Mouse (Mus musculus) kidney, adult 2 months (tissue): ENCODE data around the gene Prr18. TPM values are rescaled to one million over a fixed set of nuclear protein-coding genes. Genes with fewer than 3 reads are reported as not detected.

ENCODE experiments used
- DNase-seq: peaks from one replicate; pipeline ENCODE4 v3.0.0; 2021
- H3K27ac ChIP-seq: fragments of 200-500 bp; 2 replicates; pipeline ENCODE4 v1.5.1; 2012; ENCODE audit warnings: low read depth, low read length, control low read depth, inconsistent platforms; ENCODE audit not compliant: insufficient read depth
- H3K27me3 ChIP-seq: fragments of 200-500 bp; replicated peaks from 2 replicates; pipeline ENCODE4 v1.6.1; 2012; ENCODE audit warnings: mild to moderate bottlenecking, moderate library complexity, low read length, inconsistent platforms; ENCODE audit not compliant: control insufficient read depth, insufficient read depth
- H3K36me3 ChIP-seq: fragments of 200-500 bp; 2 replicates; pipeline ENCODE4 v1.6.1; 2012; ENCODE audit warnings: mild to moderate bottlenecking, moderate library complexity, low read length, inconsistent platforms; ENCODE audit not compliant: control insufficient read depth, insufficient read depth
- H3K4me1 ChIP-seq: fragments of 200-500 bp; 2 replicates; pipeline ENCODE4 v1.6.1; 2011; ENCODE audit warnings: low read length; ENCODE audit not compliant: control insufficient read depth, insufficient read depth
- H3K4me3 ChIP-seq: fragments of 200-500 bp; 2 replicates; pipeline ENCODE4 v1.5.1; 2011; ENCODE audit warnings: mild to moderate bottlenecking, low read depth, low read length, control low read depth; ENCODE audit not compliant: insufficient read depth
- CTCF ChIP-seq: fragments of 200-500 bp; conservative IDR thresholded peaks from 2 replicates; pipeline ENCODE4 v1.5.1; 2011; ENCODE audit warnings: low read depth, mild to moderate bottlenecking, control low read depth, low read length, moderate library complexity, mixed read lengths; ENCODE audit not compliant: insufficient read depth, insufficient read length
- POLR2A ChIP-seq: fragments of 200-500 bp; IDR thresholded peaks from one replicate; pipeline ENCODE4 v1.6.1; 2011; ENCODE audit warnings: low read depth, low read length, control low read depth
- WGBS: fragments of 180-500 bp; shearing (Covaris S2); methylation state at CpG from one replicate; pipeline ENCODE4 v1.1.7; 2018; 5-methylcytosine and 5-hydroxymethylcytosine counted together
- polyA plus RNA-seq: library from polyadenylated mRNA; depleted of rRNA; stranded (reverse); fragments of >200 nt; gene quantifications from 2 replicates; pipeline ENCODE4 v1.2.3, GENCODE M21; 2012

The Prr18 gene
- polyA plus RNA-seq, 1 experiment, result 0.05 TPM

DNA sequence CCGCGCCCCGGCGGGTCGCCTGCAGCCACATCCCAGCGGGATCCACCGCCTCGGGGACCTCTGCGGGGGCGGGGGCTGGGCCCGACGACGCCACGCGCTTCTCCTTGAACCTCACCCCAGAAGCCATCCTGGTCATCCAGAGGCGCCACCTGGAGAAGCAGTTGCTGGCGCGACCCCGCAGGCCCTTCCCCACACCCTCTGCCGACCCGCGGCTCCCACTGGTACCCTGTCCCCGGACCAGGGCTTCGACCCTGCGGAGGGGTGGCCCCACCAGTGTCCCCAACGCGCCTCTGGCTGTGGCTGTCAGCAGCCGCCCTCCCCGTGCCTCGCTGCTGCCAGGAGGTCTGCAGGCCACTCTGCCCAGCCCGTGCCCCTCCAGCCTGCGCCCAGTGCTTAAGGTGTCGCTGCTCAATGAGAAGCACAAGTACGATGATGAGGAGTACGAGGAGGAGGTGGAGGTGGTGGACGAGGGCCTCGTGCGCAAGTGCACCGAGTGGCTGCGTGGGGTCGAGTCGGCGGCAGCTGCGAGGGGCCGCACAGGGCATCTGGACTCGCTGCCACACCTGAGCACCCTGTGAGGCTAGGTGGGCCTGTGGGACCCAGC is 4.2 kb downstream of the Prr18 start:
- no peak for DNase-seq
- no peak for TF ChIP-seq CTCF
- no peak for TF ChIP-seq POLR2A
- Histone ChIP-seq H3K4me3 (peak overlapping the region; percentile 13), H3K27ac (no peak overlapping the region), H3K4me1 (no peaks in the 10 kb centered on the region), H3K36me3 (no peaks in the 10 kb centered on the region), H3K27me3 (peaks cover 4% of the 10 kb centered on the region; the same call in 1 of the 2 replicates)
- WGBS, result 20% methylated on average over 41 of the region's 46 CpGs

DNA sequence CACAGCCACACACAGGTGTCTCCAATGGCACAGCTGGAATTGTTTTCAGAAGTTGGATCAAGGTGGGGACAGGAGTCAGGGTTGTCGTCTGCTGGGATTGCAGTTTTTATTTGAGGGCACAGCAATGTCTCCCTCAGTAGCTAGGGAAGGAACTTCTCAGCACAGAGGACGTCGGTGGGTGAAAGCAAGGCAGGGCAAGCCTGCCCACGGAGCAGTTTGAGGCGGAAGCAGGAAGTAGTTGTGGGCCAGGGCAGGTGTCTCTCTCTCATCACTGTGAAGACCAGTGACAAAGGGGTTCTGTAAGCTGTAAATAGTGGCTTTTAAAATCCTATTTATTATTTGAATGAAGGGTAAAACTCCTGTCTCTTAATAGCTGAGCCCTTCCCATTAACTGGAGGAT is 5.4 kb downstream of the Prr18 start:
- no peak for DNase-seq
- Histone ChIP-seq H3K27ac (no peak overlapping the region), H3K27me3 (peaks cover 4% of the 10 kb centered on the region; the same call in 1 of the 2 replicates), H3K4me3 (no peak overlapping the region), H3K4me1 (no peaks in the 10 kb centered on the region), H3K36me3 (no peaks in the 10 kb centered on the region)
- WGBS, result 53% methylated on average over 5 of the region's 5 CpGs
- TF ChIP-seq POLR2A (no peak), CTCF (no peak)

DNA sequence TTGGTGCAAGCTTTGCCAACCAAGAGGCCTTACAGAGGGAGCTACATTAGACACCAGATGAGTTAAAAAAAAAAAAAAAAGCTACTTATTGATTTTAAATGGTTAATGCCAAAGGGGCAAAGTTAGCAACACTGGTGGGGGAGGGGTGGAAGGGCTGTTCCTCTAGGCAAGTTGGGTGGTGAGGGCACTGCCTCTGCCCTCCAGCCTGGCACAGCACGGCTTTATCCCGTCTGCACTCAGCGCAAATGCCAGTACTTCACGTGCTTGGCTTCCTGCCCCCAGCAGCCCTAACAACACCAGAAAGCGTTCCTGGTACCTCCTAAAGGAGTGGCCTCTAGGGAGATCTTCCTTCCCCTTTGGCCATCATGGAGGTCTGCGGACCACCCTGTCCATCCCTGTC is 6.2 kb downstream of the Prr18 start:
- DNase-seq, result peak; percentile 76

GRCm38 (mm10) chr17:8347765-8348285 is 10.6 kb downstream of the Prr18 start:
- no peaks in the 10 kb centered on the region for H3K36me3 ChIP-seq
- DNase-seq, result peak; percentile 12
- no peaks in the 10 kb centered on the region for H3K27me3 ChIP-seq
- H3K4me1 ChIP-seq, result no peaks in the 10 kb centered on the region
- H3K4me3 ChIP-seq, result no peak overlapping the region
- no peak overlapping the region for H3K27ac ChIP-seq
- TF ChIP-seq CTCF (no peak), POLR2A (no peak)
- 68% methylated on average over 5 of the region's 5 CpGs for WGBS

More for the DNA sequence above, 6.2 kb downstream of the Prr18 start:
- Histone ChIP-seq H3K36me3 (no peaks in the 10 kb centered on the region), H3K4me3 (no peak overlapping the region), H3K4me1 (no peaks in the 10 kb centered on the region), H3K27me3 (peaks cover 4% of the 10 kb centered on the region; the same call in 1 of the 2 replicates), H3K27ac (no peak overlapping the region)
- 44% methylated on average over 6 of the region's 6 CpGs for WGBS
- TF ChIP-seq POLR2A (no peak), CTCF (no peak)

GRCm38 (mm10) chr17:8348941-8349340 is 11.7 kb downstream of the Prr18 start:
- Histone ChIP-seq H3K36me3 (no peaks in the 10 kb centered on the region), H3K4me3 (no peak overlapping the region), H3K4me1 (no peaks in the 10 kb centered on the region), H3K27ac (no peak overlapping the region), H3K27me3 (no peaks in the 10 kb centered on the region)
- 69% methylated on average over 4 of the region's 4 CpGs for WGBS
- DNase-seq, result no peak
- TF ChIP-seq CTCF (no peak), POLR2A (no peak)

GRCm38 (mm10) chr17:8351088-8351487 is 13.8 kb downstream of the Prr18 start:
- no peak overlapping the region for H3K27ac ChIP-seq
- H3K27me3 ChIP-seq, result no peaks in the 10 kb centered on the region
- no peaks in the 10 kb centered on the region for H3K36me3 ChIP-seq
- no peak overlapping the region for H3K4me3 ChIP-seq
- WGBS, result 70% methylated on average over 7 of the region's 7 CpGs
- TF ChIP-seq POLR2A (no peak), CTCF (no peak)
- no peaks in the 10 kb centered on the region for H3K4me1 ChIP-seq
- DNase-seq, result no peak

GRCm38 (mm10) chr17:8355692-8356091 is 18.4 kb downstream of the Prr18 start, which contains the start of gene T2:
Gene T2 (plus strand): TSS chr17:8355992.
- WGBS, result 86% methylated on average over 6 of the region's 6 CpGs
- Histone ChIP-seq H3K4me3 (no peak within 1 kb of the TSS), H3K27ac (no peak within 1 kb of the TSS), H3K4me1 (no peaks in the 10 kb centered on the region), H3K36me3 (no peaks in the 10 kb centered on the region), H3K27me3 (no peaks in the 10 kb centered on the region)
- no peak for DNase-seq
- TF ChIP-seq CTCF, result no peak
- TF ChIP-seq POLR2A, result no peak
